Mouse (Mus musculus) adrenal gland, postnatal 36 days (tissue): ENCODE measurements around the gene Dclk1. TPM values are rescaled to one million over a fixed set of nuclear protein-coding genes. Genes with fewer than 3 reads are reported as not detected.

Source experiments
- DNase-seq, 2 experiments: peaks; one replicate each; pipeline ENCODE4 v3.0.0; 2021; ENCODE audit warnings: mixed read lengths in 1 of 2
- total RNA-seq, 2 experiments: library from RNA; stranded (reverse); gene quantifications; 2 replicates each; pipeline ENCODE4 v1.2.3; 2021

Gene Dclk1
- total RNA-seq, 2 experiments from 2014 or later: 3.6 to 5.2 TPM

DNA sequence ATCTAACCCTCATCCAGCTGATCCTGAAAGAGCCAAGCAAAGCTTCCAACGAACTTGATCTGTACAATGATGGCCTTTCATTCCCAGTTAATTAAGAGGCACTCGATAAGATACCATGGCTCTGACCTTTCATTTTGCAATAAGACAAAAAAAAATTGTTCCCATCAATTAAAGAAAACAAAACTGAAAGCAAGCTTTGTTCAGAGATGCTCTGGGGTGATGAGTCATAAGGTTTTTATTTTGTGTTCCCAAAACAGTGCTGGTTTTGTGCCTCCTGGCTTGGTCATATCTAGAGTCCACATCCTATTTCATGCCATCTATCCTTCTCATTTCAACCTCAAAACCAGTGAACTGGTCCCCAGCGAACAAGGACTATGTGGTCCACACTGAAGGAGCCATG, 91.3 kb downstream of the Dclk1 start:
- no peak for DNase-seq

DNA sequence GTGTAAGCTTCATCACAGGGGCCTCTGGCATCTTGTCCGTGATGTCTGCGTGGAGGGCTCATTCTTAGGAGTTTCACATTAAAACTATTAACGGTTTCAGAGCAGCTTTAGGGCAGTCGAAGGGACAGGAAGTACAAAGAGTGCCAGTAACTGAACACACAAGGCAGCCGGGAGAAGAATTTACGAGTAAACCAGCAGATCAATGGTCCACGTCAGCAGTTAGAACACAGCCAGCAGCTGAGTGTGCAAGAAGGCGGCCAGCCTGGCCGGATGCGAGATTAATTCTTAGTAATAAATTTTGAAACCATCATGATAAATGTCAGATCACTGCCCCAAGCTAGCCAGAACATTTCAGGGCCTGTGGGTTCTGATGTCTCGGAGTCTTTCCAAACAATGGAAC, 94.7 kb downstream of the Dclk1 start:
- peak; percentile 28 to 45 for DNase-seq

GRCm38 (mm10) chr3:55337671-55338070, 95.5 kb downstream of the Dclk1 start:
- no peak for DNase-seq

- no peak for DNase-seq
Measured at GRCm38 (mm10) chr3:55342445-55342844, 100.3 kb downstream of the Dclk1 start.

DNA sequence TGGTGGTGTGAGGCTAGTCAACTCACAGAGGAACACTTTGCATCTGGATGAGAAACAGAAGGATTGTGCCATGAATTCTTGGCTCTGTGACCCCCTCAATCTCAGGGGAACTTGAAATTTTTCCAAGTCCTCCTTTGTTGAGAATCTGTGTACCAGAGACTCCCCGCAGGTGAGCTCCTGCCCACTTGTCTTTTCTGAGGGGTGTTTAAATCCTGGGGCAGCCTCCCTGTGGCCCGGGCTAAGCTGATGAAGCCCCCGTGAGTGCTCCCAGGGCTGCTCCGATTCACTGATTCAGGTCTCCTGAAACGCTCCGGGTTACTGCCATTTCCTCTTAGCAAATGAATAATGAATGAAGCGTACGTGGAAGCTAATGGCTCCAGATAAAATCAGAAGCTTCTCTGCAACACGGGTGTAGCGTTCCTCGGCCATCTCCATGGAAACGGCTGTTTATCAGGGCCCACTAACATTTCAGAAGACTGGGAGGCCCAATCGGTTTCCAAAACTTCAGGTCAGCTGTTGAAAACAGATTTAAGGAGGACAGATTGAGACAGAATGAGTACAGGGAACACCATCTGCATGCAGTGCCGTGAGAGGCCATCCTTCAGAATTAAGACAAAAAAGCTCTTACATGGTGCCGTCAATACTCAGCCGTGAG, 105.3 kb downstream of the Dclk1 start:
- no peak for DNase-seq

GRCm38 (mm10) chr3:55348026-55348390, 105.8 kb downstream of the Dclk1 start:
- no peak for DNase-seq

- no peak for DNase-seq
Measured at GRCm38 (mm10) chr3:55350194-55350593, 108.0 kb downstream of the Dclk1 start.

DNA sequence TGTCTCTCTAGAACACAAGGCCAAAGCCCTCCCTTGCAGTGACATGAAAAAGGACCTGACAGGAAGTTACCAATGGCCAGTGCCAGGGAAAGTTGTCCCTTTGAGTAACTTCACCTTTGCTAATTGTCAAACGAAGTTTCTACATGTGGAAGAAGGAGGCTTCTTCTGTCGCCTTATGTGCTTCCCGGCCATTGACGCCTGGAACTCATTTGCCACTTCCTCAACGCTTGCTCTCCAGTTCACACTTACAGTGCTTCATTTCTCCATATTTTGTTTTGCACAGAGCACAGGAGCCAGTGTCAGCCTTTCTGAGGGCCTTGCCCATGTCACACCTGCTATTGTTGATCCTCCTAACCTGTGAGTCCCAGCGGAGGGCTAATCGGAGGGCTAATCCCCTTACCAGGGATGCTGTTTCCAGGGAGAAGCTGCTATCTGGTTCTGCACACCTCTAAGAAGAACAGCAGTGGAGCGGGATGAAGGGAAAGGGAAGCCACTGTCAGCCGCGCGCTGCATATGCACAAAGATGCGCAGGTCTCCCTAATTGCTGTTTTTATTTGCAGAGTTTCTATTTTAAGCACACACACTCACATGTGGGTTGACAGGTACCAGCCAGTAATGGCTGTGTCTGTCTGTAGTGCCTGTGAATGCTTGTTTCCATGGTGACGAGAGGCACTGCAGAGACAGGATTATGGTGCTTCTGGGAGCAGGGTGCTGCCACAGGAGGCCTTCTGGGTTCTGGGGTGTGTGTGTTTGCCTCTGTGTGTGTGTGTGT, 109.3 kb downstream of the Dclk1 start:
- DNase-seq: no peak

- DNase-seq: peak in 1 of 2 experiments; percentile 3
Measured at GRCm38 (mm10) chr3:55352529-55352928, 110.4 kb downstream of the Dclk1 start.

- no peak for DNase-seq
Measured at GRCm38 (mm10) chr3:55353169-55353568, 111.0 kb downstream of the Dclk1 start.

- DNase-seq: peak; percentile 73 to 82
Measured at GRCm38 (mm10) chr3:55353909-55354511, 111.8 kb downstream of the Dclk1 start.

- DNase-seq: peak in 1 of 2 experiments; percentile 35
Measured at GRCm38 (mm10) chr3:55354765-55355164, 112.6 kb downstream of the Dclk1 start.

DNA sequence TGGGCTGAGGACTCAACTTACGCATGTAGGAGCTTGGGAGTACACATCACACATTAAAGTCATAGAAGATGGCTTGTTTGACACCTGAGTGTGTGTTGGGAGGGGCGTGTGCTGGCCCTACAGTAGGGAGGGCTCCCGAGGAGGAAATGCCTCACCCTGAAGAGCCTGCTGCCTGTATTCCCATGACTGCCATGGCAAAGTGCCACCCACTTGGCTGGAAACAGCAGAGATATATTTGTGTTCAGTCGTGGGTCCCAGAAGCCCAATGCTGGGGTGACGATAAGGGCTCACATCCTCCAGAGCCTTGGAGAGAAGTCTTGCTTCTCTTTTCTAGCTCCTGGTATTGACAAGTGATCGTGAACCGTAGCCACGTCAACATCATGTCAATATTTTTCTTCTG, 116.3 kb downstream of the Dclk1 start:
- DNase-seq: no peak

- DNase-seq: no peak
Measured at GRCm38 (mm10) chr3:55360836-55361235, 118.7 kb downstream of the Dclk1 start.

GRCm38 (mm10) chr3:55367166-55367565, 125.0 kb downstream of the Dclk1 start:
- no peak for DNase-seq

- DNase-seq: peak; percentile 58 to 72
Measured at GRCm38 (mm10) chr3:55369156-55369555, 127.0 kb downstream of the Dclk1 start.

DNA sequence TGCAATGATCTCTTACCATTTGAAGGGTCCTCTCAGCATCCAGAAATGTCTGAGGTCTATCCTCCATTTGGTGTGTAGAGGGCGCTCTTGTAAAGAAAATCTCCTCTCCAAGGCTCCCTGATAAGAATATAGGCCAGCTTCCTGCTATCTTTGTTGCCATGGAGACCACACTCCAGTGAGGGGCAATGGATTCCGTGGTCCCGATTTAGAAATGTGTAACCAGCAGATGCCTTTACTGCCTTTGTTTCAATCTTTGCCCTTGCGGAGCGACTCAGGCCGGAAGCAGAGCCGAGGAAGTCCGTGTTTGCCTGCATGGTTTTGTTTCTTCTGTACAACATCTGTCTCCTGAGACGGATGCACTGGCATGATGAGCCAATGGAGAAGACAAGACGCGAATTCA, 131.5 kb downstream of the Dclk1 start:
- peak; percentile 12 to 35 for DNase-seq

DNA sequence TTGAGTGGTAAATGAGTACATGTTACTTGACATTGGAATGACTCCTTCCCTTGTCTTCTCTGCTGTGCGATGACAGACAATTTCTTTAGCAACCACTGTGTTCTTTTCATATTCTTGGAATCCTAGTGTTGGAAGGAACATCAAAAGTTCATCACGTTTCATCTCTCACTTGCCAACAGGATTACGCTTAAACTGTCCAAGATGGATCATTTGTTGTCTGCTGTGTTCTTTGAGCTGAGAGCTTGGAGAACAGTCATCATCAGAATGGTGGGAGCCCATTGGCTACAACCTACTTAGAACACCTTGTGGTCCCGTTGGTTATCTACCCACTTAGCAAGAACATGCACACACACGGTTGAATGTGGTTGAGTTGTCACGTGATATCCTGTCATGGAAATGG, 136.4 kb downstream of the Dclk1 start:
- no peak for DNase-seq

DNA sequence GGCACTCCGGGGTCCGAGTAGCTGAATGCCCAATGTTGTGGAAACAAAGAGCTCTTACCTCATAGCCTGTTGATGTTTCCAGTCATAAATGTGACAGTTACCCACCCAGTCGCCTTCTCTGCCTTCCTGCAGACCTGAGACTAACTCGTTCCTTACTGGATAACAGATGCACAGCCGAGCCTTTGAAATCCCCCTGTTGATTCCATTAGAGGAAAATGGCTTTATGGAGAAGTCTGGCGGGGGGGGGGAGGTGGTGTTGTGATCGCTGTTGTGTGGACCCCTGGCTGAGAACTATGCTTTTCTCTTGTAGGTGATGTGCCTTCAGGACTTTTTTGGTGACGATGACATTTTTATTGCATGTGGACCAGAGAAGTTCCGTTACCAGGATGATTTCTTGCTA, 138.3 kb downstream of the Dclk1 start:
- DNase-seq: no peak

DNA sequence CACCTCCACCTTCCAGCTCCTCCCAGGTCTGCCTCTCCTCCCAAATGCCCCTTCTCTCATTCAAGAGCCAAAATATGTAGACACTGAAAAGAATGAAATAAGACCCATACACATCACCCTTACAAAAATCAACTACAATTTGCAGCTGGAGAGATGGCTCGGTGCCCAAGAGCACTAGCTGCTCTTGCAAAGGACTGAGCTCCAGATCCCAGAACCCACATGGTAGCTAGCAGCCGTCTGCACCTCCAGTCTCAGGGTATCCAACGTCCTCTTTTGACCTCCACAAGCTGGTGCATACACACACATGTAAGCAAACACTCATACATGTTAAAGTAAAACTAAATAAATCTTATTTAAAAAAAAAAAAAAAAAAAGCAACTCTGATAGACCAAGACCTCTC, 150.4 kb downstream of the Dclk1 start:
- DNase-seq: no peak

DNA sequence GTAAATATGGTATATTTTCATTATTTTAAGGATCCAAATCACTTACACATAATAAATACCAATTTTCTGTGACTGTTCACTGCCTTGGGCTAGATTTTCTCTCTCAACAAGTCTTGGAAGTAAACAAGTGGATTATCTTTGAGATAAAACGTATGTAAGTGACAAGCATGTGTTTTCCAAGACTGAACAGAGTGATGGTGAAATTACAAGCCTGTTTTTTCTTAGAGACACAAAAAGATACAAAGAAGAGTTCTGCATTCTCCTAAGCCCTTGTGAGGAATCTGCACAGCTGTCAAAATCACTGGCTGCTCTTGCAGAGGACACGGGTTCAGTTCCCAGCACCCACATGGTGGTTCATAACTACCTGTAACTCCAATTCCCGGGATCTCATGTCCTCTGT, 151.4 kb downstream of the Dclk1 start:
- DNase-seq: no peak

DNA sequence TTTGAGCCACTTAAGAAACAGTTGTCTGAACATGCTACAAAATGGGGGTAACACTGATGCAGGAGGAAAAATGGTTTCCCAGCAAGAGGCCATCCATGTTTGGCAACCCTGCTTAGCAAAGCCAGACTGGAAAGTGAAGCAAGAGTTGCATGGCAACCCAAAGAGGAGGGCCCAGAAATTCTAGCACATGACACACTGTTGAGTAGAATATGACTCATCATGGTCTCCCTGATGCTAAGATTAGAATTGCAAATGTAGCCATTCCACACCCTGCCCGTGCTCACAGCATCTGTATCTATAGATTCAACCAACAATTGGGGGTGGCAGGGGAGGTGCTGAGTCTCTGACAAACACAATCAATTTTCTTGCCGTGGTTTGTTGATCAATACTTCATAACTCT, 154.6 kb downstream of the Dclk1 start:
- peak; percentile 10 to 28 for DNase-seq
